Mouse (Mus musculus): ENCODE results near the gene Fbxo11.

GRCm38 (mm10) chr17:88106365-88106764 is 41.3 kb upstream of the Fbxo11 start:
- TF ChIP-seq GATA1 (IDR thresholded peaks at IDR 0.05; ENCODE audit: borderline replicate concordance, low read length), result no peak
- TF ChIP-seq FLI1 (IDR thresholded peaks at IDR 0.05; ENCODE audit: low read length), result no peak
